Mouse (Mus musculus): ENCODE measurements around the gene Tmem52. TPM values are rescaled to one million over a fixed set of nuclear protein-coding genes. Genes with fewer than 3 reads are reported as not detected.

Tmem52 gene
- polyA plus RNA-seq, 1 experiment from 2014 or later = not detected

DNA sequence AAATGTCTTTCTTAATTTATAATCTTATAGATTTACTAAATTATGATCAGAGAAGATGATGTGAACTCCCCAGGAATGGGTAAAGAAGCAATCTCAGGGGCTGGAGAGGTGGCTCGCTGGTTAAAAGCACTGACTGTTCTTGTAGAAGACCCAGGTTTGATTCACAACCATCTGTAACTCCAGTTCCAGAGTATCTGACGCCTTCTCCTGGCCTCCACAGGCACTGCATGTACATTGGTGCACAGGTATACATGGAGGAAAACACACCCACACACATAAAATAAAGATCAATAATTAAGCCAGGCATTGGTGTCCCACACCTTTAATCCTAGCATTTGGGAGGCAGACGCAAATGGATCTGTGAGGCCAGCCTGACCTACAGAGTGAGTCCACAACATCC is 26.1 kb upstream of the Tmem52 start:
- H3K9ac ChIP-seq (ENCODE audit: low read length) = no peak overlapping the region
- 76% methylated on average over 3 of the region's 3 CpGs for WGBS
- no peaks in the 10 kb centered on the region for H3K4me1 ChIP-seq (ENCODE audit: control insufficient read depth, insufficient read depth, low read length)

DNA sequence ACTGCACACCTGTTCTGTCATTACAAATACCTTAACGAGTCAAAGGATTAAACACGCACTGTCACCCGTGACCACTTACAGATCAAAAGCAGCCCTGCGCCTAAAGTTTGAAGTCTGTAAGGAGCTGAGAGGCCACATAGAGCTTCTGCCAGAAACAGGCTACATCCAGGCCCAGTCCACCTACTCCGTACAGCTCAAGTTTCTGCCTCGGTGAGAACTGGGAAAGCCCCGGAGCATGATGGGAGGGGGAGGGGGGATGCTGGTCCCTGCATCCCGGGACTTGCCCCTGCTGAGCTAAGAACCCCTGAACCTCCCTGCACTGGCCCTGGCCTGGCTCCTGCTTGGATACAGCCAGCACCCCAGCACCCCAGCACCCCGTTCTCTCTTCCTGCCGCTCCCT is 17.3 kb upstream of the Tmem52 start:
- Histone ChIP-seq H3K36me3 (ENCODE audit: control insufficient read depth, insufficient read depth, low read length) (no peaks in the 10 kb centered on the region), H3K27me3 (ENCODE audit: control insufficient read depth, insufficient read depth, low read length) (no peaks in the 10 kb centered on the region), H3K9me3 (ENCODE audit: control insufficient read depth, low read length) (no peaks in the 10 kb centered on the region), H3K4me1 (ENCODE audit: control insufficient read depth, insufficient read depth, low read length) (no peaks in the 10 kb centered on the region), H3K4me3 (ENCODE audit: low read depth, low read length) (no peak overlapping the region), H3K4me2 (no peak overlapping the region), H3K27ac (ENCODE audit: low read depth, low read length) (no peak overlapping the region), H3K9ac (ENCODE audit: low read length) (no peak overlapping the region)
- WGBS = 34% methylated on average over 10 of the region's 10 CpGs
- DNase-seq (ENCODE audit: low spot score, missing footprints) = peak; percentile 81
- no peak for ATAC-seq (ENCODE audit: low FRiP score)

More for the DNA sequence above, 26.1 kb upstream of the Tmem52 start:
- no peaks in the 10 kb centered on the region for H3K9me3 ChIP-seq (ENCODE audit: control insufficient read depth, low read length)
- no peaks in the 10 kb centered on the region for H3K36me3 ChIP-seq (ENCODE audit: control insufficient read depth, insufficient read depth, low read length)
- no peak overlapping the region for H3K4me2 ChIP-seq
- ATAC-seq (ENCODE audit: low FRiP score) = no peak
- DNase-seq (ENCODE audit: low spot score, missing footprints) = no peak
- H3K27me3 ChIP-seq (ENCODE audit: control insufficient read depth, insufficient read depth, low read length) = no peaks in the 10 kb centered on the region
- H3K27ac ChIP-seq (ENCODE audit: low read depth, low read length) = no peak overlapping the region
- H3K4me3 ChIP-seq (ENCODE audit: low read depth, low read length) = no peak overlapping the region

- Histone ChIP-seq H3K9ac (ENCODE audit: low read length) (no peak overlapping the region), H3K27ac (ENCODE audit: low read depth, low read length) (no peak overlapping the region), H3K4me2 (no peak overlapping the region), H3K27me3 (ENCODE audit: control insufficient read depth, insufficient read depth, low read length) (no peaks in the 10 kb centered on the region), H3K9me3 (ENCODE audit: control insufficient read depth, low read length) (no peaks in the 10 kb centered on the region), H3K4me3 (ENCODE audit: low read depth, low read length) (no peak overlapping the region), H3K36me3 (ENCODE audit: control insufficient read depth, insufficient read depth, low read length) (no peaks in the 10 kb centered on the region), H3K4me1 (ENCODE audit: control insufficient read depth, insufficient read depth, low read length) (no peaks in the 10 kb centered on the region)
- DNase-seq (ENCODE audit: low spot score, missing footprints) = peak; percentile 17
- ATAC-seq (ENCODE audit: low FRiP score) = no peak
- 84% methylated on average over 5 of the region's 5 CpGs for WGBS
These were observed 10.3 kb upstream of the Tmem52 start for GRCm38 (mm10) chr4:155458575-155458974.

DNA sequence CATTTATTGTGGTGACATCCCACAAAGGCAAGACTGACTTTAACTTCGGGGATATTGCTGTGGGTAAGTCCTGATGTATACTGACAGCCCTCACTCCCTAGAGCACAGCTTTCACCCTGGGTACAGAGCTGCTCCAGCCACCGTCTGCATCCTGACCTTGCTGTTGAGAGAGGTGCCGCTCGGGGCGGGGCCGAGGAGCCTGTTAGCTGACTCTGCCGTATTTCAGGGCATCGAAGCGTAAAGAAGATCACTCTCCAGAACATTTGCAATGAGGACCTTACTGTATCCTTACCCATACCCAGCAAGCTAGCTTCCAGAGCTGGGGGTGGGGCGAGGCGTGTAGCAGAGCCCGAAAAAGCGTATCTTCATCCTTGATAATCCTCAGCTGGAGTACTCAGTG is 5.9 kb upstream of the Tmem52 start:
- H3K27me3 ChIP-seq (ENCODE audit: control insufficient read depth, insufficient read depth, low read length) = no peaks in the 10 kb centered on the region
- DNase-seq (ENCODE audit: low spot score, missing footprints) = peak; percentile 17
- H3K4me2 ChIP-seq = no peak overlapping the region
- no peaks in the 10 kb centered on the region for H3K9me3 ChIP-seq (ENCODE audit: control insufficient read depth, low read length)
- H3K27ac ChIP-seq (ENCODE audit: low read depth, low read length) = no peak overlapping the region
- no peaks in the 10 kb centered on the region for H3K4me1 ChIP-seq (ENCODE audit: control insufficient read depth, insufficient read depth, low read length)
- WGBS = 83% methylated on average over 13 of the region's 13 CpGs
- H3K9ac ChIP-seq (ENCODE audit: low read length) = no peak overlapping the region
- no peaks in the 10 kb centered on the region for H3K36me3 ChIP-seq (ENCODE audit: control insufficient read depth, insufficient read depth, low read length)
- no peak overlapping the region for H3K4me3 ChIP-seq (ENCODE audit: low read depth, low read length)
- ATAC-seq (ENCODE audit: low FRiP score) = no peak

GRCm38 (mm10) chr4:155463611-155464010 is 5.3 kb upstream of the Tmem52 start:
- no peaks in the 10 kb centered on the region for H3K9me3 ChIP-seq (ENCODE audit: control insufficient read depth, low read length)
- H3K27ac ChIP-seq (ENCODE audit: low read depth, low read length) = no peak overlapping the region
- no peak for ATAC-seq (ENCODE audit: low FRiP score)
- 85% methylated on average over 6 of the region's 6 CpGs for WGBS
- no peaks in the 10 kb centered on the region for H3K36me3 ChIP-seq (ENCODE audit: control insufficient read depth, insufficient read depth, low read length)
- no peaks in the 10 kb centered on the region for H3K27me3 ChIP-seq (ENCODE audit: control insufficient read depth, insufficient read depth, low read length)
- peak; percentile 23 for DNase-seq (ENCODE audit: low spot score, missing footprints)
- H3K4me1 ChIP-seq (ENCODE audit: control insufficient read depth, insufficient read depth, low read length) = no peaks in the 10 kb centered on the region
- no peak overlapping the region for H3K4me2 ChIP-seq
- H3K9ac ChIP-seq (ENCODE audit: low read length) = no peak overlapping the region
- no peak overlapping the region for H3K4me3 ChIP-seq (ENCODE audit: low read depth, low read length)

- H3K4me3 ChIP-seq (ENCODE audit: low read depth, low read length) = no peak overlapping the region
- H3K9me3 ChIP-seq (ENCODE audit: control insufficient read depth, low read length) = no peaks in the 10 kb centered on the region
- H3K4me1 ChIP-seq (ENCODE audit: control insufficient read depth, insufficient read depth, low read length) = no peaks in the 10 kb centered on the region
- ATAC-seq (ENCODE audit: low FRiP score) = no peak
- H3K36me3 ChIP-seq (ENCODE audit: control insufficient read depth, insufficient read depth, low read length) = no peaks in the 10 kb centered on the region
- 89% methylated on average over 4 of the region's 4 CpGs for WGBS
- no peak overlapping the region for H3K27ac ChIP-seq (ENCODE audit: low read depth, low read length)
- H3K4me2 ChIP-seq = no peak overlapping the region
- H3K27me3 ChIP-seq (ENCODE audit: control insufficient read depth, insufficient read depth, low read length) = no peaks in the 10 kb centered on the region
- no peak overlapping the region for H3K9ac ChIP-seq (ENCODE audit: low read length)
- no peak for DNase-seq (ENCODE audit: low spot score, missing footprints)
These were observed 4.9 kb upstream of the Tmem52 start for GRCm38 (mm10) chr4:155464061-155464460.

DNA sequence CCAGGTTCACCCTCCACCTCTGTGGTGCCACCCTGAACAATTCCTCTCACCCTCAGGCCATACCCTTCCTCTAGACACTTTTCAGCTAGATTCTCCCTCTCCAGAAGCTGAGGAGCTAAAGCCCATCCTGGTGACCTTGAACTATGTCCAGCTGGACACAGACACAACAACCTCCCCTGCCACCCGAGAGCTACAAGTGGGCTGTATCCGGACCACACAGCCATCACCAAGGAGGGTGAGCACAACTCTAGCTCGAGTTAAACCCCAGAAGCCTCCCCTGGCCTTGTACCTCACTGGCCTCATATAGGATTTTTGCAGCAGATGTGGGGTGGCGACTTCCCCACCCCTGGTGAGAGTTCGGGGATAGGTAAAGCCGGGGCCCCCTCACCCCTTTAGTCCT is 3.3 kb upstream of the Tmem52 start:
- WGBS = 74% methylated on average over 6 of the region's 6 CpGs
- Histone ChIP-seq H3K27me3 (ENCODE audit: control insufficient read depth, insufficient read depth, low read length) (no peaks in the 10 kb centered on the region), H3K36me3 (ENCODE audit: control insufficient read depth, insufficient read depth, low read length) (no peaks in the 10 kb centered on the region), H3K27ac (ENCODE audit: low read depth, low read length) (no peak overlapping the region), H3K4me1 (ENCODE audit: control insufficient read depth, insufficient read depth, low read length) (no peaks in the 10 kb centered on the region), H3K4me2 (no peak overlapping the region), H3K9me3 (ENCODE audit: control insufficient read depth, low read length) (no peaks in the 10 kb centered on the region), H3K9ac (ENCODE audit: low read length) (no peak overlapping the region), H3K4me3 (ENCODE audit: low read depth, low read length) (no peak overlapping the region)
- ATAC-seq (ENCODE audit: low FRiP score) (no peak), DNase-seq (ENCODE audit: low spot score, missing footprints) (no peak)

GRCm38 (mm10) chr4:155466080-155466479 is 2.8 kb upstream of the Tmem52 start:
- H3K4me1 ChIP-seq (ENCODE audit: control insufficient read depth, insufficient read depth, low read length) = no peaks in the 10 kb centered on the region
- DNase-seq (ENCODE audit: low spot score, missing footprints) (no peak), ATAC-seq (ENCODE audit: low FRiP score) (no peak)
- H3K9me3 ChIP-seq (ENCODE audit: control insufficient read depth, low read length) = no peaks in the 10 kb centered on the region
- no peak overlapping the region for H3K4me3 ChIP-seq (ENCODE audit: low read depth, low read length)
- no peaks in the 10 kb centered on the region for H3K36me3 ChIP-seq (ENCODE audit: control insufficient read depth, insufficient read depth, low read length)
- H3K27me3 ChIP-seq (ENCODE audit: control insufficient read depth, insufficient read depth, low read length) = no peaks in the 10 kb centered on the region
- no peak overlapping the region for H3K4me2 ChIP-seq
- no peak overlapping the region for H3K27ac ChIP-seq (ENCODE audit: low read depth, low read length)
- 81% methylated on average over 5 of the region's 5 CpGs for WGBS
- no peak overlapping the region for H3K9ac ChIP-seq (ENCODE audit: low read length)

- Histone ChIP-seq H3K4me3 (ENCODE audit: low read depth, low read length) (no peak overlapping the region), H3K4me2 (no peak overlapping the region), H3K9ac (ENCODE audit: low read length) (no peak overlapping the region), H3K27ac (ENCODE audit: low read depth, low read length) (no peak overlapping the region), H3K9me3 (ENCODE audit: control insufficient read depth, low read length) (no peaks in the 10 kb centered on the region), H3K36me3 (ENCODE audit: control insufficient read depth, insufficient read depth, low read length) (no peaks in the 10 kb centered on the region), H3K27me3 (ENCODE audit: control insufficient read depth, insufficient read depth, low read length) (no peaks in the 10 kb centered on the region), H3K4me1 (ENCODE audit: control insufficient read depth, insufficient read depth, low read length) (no peaks in the 10 kb centered on the region)
- ATAC-seq (ENCODE audit: low FRiP score) (no peak), DNase-seq (ENCODE audit: low spot score, missing footprints) (peak; percentile 17)
- WGBS = 86% methylated on average over 13 of the region's 13 CpGs
These were observed 1.5 kb upstream of the Tmem52 start for GRCm38 (mm10) chr4:155467237-155468010.
